Mouse (Mus musculus) inflammation-experienced regulatory T-cells, adult 6 months (primary cell): Measurements from ENCODE around the gene Olfr519. TPM values are rescaled to one million over a fixed set of nuclear protein-coding genes. Genes with fewer than 3 reads are reported as not detected.

Experiments used
- ATAC-seq: one replicate; pipeline ENCODE4 v1.8.0; 2017
- polyA plus RNA-seq, 3 experiments: library from polyadenylated mRNA; unstranded; fragments of 100-300 nt; shearing (Covaris generic); gene quantifications; one replicate each; pipeline ENCODE4 v1.2.1; 2017

Olfr519 gene
- polyA plus RNA-seq, result not detected

DNA sequence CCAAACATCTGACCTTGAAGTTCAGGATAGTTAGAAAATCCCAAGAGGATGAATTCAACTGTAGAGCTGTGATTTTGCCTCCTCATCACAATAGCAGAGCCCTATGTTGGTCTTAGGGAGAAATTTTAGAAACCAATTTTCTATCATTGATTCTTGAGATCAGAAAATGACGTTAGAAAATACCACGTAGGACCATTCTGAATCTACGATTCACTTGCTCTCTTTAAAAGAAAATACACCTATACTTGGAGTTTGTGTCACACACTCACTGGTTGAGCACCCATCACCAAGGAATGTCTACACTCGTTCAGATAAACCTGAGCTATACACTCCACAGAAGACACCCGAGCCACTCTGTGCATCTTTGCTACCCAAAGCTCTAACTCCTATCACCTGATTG is at the start of gene Olfr519:
TSS of gene Olfr519 (minus strand) at position 101 of the 400 bp plus-strand sequence.
- no peak for ATAC-seq

DNA sequence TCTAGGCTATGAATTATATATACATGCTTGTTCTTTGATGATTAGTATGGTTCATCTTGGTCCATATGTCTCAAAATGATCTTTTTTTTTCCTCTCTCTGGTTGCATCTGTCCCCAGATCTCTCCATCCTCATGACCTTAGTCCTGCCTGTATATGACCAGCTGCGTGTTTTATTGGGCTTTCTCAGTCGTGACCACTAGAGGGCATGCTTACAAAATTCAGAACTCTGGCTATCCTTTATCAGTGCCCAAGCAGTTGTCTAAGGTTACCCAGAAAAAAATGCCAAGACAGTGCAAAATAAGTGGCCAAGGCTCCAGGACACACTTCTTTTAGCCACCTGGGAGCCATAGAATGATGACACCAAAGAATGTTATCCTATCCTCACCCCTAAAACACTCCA is 49.8 kb upstream of the Olfr519 start:
- peak; percentile 78 for ATAC-seq

DNA sequence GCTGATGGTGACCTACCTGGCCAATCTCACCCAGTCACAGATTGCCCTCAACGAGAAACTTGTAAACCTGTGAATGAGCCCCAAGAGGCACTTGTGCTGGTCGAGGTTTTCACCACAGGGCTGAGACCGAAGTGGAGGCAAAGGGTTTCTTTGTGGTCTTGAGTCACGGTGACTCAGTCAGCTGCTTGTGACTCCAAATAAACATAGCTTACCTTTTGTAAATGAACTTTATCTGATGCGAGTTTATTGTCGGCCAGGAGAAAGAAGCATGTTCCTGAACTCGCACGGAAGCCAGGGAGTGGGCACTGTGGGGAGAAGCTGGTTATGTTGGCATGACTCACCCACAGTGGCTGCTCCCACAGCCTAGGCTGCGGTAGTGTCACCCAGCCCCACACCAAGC is 47.2 kb upstream of the Olfr519 start:
- no peak for ATAC-seq

DNA sequence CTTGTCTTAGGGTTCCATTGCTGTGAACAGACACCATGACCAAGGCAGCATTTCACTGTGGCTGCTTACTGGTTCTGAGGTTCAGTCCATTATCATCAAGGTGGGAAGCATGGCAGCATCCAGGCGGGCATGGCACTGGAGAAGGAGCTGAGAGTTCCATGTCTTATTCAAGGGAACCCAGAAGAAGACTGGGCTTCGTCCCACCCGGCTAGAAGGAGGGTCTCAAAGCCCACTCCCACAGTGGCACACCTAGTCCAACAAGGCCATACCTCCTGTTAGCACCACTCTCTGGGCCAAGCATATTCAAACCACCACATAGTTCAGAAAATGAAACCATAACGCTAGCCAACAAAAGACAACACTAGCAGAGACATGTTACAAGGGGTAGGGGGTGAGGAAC is 42.4 kb upstream of the Olfr519 start:
- no peak for ATAC-seq

DNA sequence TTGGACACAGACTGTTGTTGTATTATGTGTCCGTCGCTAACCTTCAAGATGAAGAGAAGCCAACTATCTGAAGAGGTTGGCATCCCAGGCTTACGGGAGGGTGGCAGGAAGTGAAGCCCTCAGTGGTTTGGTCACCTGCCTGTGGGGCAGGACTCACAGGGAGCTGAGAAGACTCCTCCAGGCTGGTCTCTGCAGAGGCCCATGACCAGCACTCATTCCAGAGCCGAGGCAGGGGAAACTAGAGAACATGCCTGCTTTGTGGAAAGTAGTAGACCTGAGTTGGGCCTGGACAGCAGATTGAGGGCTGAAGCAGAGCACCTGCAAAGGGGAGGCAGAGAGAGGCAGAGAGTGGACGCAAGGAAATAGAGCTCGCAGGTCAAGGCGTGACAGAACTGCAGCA is 41.2 kb upstream of the Olfr519 start:
- ATAC-seq, result no peak

DNA sequence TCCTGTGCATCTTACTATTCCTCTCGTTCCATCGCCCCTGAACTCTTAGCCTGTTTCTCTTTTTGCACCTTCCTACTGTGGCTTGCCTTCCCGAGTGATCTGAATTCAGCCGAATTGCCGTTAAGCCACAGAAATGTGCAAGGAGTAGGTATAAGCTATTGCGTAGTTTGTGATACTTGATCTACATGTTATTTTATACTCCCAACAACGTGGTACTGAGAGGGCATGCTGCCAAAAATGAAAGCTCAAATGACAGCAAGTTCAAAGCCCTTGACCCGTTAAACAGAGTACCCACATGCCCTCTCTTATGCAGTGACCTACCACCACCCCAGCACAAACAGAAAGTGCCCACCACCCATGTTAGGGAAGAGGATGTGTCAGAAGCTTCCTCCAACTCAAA is 40.6 kb upstream of the Olfr519 start:
- no peak for ATAC-seq

DNA sequence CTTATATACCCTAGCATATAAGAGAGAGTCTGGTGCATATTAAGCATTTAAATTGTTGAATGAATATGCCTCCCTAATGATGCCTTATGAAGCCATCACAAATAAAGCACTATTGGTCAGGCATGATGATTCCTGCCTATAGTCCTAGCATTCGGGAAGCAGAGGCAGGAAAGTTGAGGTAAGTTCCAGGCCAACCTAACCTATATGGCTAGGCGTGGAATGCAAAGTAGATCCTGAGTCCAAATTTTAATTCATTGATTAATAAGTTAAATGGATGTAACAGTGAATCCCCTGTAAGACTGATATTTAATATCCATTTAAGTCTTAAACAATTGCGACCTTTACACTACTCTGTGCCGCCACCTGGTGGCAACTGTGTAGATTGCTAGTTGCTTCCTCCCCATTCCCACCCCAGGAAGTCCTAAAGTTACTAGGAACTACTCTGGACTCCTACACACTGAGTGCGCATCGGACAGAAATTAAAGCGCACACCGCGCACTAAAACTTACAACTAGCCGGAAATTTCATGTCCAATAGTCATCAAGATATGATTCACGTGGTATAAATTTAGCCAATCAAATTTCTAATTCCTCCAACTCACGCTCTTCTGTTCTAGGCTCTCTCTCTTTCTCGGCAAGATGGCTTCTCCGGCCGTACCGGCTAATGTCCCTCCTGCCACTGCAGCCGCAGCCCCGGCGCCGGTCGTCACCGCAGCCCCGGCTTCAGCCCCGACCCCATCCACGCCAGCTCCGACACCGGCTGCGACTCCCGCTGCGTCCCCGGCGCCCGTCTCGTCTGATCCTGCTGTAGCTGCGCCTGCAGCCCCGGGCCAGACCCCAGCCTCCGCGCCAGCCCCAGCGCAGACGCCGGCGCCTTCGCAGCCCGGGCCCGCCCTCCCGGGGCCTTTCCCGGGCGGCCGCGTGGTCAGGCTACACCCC is 39.8 kb upstream of the Olfr519 start, which contains the start of gene Eif3f:
TSS of gene Eif3f (plus strand) at position 624 of the 938 bp plus-strand sequence.
- peak; percentile 96 for ATAC-seq

DNA sequence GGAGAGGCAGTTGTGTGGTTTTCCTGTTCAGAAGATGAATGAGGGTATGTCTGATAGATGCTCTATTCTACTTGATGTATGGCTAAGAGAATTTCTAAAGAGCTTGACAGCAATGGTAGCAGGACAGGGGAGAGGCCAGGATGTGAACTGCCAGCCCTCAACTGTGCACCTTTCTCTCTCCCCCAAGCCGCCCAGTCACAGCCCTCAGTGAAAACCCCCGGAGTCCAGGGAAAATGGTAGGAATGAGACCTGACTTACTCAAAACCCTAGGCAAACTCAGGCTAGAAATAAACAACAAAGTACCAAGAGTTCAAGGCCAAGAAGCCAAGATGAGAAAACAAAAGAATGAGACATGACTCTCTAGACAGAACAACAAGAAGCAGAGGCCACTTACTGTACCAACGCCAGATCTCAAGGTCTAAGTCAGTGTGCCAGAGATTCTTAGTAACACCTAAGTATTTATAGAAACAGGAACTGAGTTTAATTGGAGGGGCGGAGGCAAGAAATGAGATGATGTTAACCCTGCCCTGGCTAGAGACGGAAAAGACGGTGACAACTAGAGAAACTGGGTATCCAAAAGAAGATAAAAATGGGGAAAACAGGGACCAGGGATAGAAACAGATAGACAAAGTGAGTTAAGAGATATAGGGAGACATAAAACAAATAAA is 35.6 kb upstream of the Olfr519 start, which contains the start of gene Nlrp10:
TSS of gene Nlrp10 (minus strand) at position 453 of the 668 bp plus-strand sequence.
- ATAC-seq, result no peak

DNA sequence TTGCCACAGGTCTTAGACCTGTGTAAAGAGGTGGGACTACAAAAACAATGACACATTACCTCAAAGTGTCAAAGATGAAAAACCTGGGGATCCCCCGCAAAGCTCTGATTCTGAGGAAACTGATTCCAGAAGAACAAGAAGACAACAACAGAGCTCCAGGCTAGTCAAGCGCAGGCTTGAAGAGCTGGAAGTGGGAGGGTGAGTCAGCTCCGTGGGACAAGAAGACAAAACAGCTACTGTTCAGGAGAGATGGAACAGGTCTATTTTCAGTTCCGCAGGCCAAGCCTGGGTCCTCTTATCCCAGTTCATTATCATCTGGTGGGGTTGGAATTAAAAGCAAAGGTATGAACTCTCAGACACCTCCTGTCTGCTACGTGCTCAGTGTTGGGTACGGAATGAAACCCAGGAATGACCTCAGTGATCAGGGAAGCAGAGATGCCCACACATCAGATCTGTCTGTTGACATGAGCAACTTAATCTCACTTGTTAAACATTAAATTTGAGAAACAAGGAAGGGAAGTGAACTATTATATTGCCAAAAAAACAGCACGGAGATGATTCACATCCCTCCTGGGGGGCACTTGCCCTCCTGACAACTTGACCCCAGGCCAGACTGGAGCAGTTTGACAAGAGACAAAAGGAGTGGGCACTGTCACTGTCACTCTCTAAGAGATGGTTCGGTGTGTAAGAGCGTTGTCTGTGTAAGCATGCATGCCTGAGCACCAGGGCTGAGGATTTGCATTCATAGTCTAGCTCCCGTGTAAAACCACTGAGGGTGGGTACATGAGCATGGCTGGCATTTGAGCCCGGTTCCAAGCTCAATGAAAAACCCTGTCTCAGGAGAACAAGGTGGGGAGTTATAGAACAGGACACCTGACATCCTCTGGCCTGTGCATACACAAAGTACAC is 34.3 kb upstream of the Olfr519 start:
- ATAC-seq, result no peak

DNA sequence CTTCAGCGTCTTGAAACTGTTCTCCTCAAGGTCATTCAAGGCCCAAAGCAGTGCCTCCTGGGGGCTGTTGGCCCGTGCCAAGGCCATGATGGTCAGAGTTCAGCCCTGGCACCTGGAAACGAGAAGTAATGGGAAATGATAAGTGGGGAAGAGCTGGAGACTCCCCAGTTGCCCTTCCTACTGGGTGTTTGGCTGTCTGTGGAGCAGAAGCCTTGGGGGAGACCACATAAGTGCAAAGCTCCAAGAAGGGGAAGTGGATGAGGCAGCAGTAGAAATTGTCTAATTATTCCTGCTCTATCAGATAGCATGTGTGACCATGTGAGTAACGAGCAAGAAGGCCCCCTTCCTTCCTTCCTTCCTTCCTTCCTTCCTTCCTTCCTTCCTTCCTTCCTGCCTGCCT is 32.8 kb upstream of the Olfr519 start:
- ATAC-seq, result no peak

DNA sequence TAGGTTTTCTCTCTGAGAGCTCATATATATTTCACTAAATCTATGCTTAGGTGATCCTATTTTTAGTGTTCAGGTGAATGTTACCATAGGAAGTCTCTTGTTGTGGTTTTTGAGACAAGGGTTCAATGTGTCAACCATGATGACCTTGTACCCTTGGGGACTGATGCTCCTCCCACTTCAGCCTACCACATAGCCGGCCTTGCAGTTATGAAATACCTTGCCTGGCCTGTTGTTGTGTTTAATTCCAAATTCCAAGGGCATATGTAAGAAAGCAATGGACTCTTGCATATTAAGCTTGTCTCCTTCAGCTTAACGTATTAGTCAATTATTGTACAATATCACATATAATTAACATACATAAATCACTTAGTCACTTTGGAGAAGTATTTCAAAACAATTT is 9.7 kb upstream of the Olfr519 start:
- no peak for ATAC-seq

DNA sequence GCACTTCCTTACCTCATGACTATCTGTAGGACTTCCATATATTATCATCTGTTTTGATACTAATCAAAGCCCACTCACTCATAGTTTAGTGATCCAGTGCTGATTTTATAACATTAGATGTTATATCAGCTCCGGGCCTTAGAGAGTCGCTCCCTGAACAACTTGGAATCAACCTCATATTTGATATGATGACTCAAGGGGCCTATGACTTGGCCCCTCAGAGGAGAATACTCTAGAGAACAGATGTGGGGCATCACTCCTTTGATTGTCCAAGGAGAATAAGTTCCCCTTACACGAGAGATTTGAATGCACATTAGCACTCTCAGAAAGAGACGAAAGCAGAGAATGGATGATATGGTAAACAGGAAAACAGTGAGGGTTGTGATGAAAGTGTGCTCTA is 9.3 kb downstream of the Olfr519 start, which contains the start of gene Olfr518:
TSS of gene Olfr518 (minus strand) at position 101 of the 400 bp plus-strand sequence.
- no peak for ATAC-seq

DNA sequence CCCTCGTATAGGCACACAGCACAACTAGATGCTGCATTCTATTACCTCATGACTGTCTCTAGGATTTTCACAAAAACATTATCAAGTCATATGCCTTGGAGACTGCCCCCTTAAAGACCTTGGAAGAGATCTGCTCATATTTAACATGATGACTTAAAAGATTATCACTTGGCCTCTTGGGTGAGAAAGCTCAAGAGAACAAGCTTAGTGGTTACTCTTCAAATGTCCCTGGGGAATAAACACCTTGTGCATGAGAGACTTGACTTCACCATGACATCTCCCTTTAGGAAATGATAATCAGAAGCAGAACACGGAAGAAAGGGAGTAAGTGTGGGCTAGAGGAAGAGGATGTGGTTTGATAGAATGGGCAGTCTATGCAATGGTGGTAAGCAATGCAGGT is 21.9 kb downstream of the Olfr519 start, which contains the start of gene Olfr517:
TSS of gene Olfr517 (minus strand) at position 101 of the 400 bp plus-strand sequence.
- ATAC-seq, result no peak

DNA sequence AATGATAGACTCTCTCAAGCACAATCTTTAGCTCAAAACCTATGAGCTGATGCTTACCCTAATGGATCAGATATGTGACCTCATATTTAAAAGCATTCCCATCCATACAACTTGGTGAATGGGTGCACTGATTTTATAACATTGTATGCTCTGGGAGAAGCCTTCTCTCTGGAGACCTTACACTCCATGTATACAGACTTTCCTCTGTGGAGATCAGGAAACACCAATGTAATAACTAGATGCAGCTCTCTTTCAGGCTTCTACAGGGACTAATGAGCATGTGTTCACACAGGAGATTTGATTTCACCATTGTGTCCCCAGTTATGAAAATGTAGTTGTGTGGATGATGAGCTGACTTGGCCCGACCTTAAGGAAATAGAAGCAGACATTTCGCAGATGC is 43.8 kb downstream of the Olfr519 start, which contains the start of gene Olfr516:
TSS of gene Olfr516 (minus strand) at position 101 of the 400 bp plus-strand sequence.
- no peak for ATAC-seq

Other genes starting within 250 kb of the Olfr519 start
- gene Olfr509, start 242.5 kb downstream of the Olfr519 start, polyA plus RNA-seq, result not detected
- gene Olfr510, start 228.0 kb downstream of the Olfr519 start, polyA plus RNA-seq, result not detected
- not detected for gene Olfr512, start 181.1 kb downstream of the Olfr519 start, polyA plus RNA-seq
- gene Olfr513, start 143.4 kb downstream of the Olfr519 start, polyA plus RNA-seq, result not detected
- gene Olfr514, start 68.4 kb downstream of the Olfr519 start, polyA plus RNA-seq, result not detected
- gene Olfr516, start 43.9 kb downstream of the Olfr519 start, polyA plus RNA-seq, result not detected
- gene Olfr517, start 22.0 kb downstream of the Olfr519 start, polyA plus RNA-seq, result not detected
- gene Olfr518, start 9.4 kb downstream of the Olfr519 start, polyA plus RNA-seq, result not detected
- gene Nlrp10, start 35.8 kb upstream of the Olfr519 start, polyA plus RNA-seq, result under 1 TPM in 1 of 3 experiments, not detected in 2; 0.17 TPM
- 10 to 100 TPM; 29.7 to 43.3 (median 34.1) TPM for gene Eif3f, start 40.0 kb upstream of the Olfr519 start, polyA plus RNA-seq
- gene Tub, start 55.9 kb upstream of the Olfr519 start, polyA plus RNA-seq, result under 1 TPM; 0.26 to 0.55 (median 0.52) TPM
- not detected for gene Ric3, start 188.9 kb upstream of the Olfr519 start, polyA plus RNA-seq